Mouse (Mus musculus): ENCODE results near the gene Adgrg6. TPM values are rescaled to one million over a fixed set of nuclear protein-coding genes. Genes with fewer than 3 reads are reported as not detected.

Gene Adgrg6
- polyA plus RNA-seq, 1 experiment from 2014 or later, result 13.0 TPM

DNA sequence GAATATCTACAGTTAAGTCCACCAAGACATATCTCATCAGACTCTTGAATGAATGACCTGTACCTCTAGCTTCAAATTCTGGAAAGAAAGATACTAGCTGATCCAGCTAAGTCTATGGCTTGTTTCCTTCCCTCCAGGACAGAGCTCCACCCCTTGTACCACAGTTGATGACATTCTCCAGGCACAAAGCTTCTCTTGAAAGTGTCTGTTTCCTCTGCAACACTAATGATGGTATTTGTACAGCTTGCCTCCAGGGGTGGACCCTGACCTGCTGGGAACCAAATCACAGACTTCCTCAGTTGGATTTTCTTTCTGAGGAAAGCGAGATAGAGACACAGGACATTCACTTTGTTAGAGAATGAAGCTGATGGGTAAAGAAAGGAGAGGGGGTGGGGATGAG, 69.1 kb downstream of the Adgrg6 start:
- ATAC-seq (ENCODE audit: low read depth) (no peak), DNase-seq (ENCODE audit: low spot score) (no peak)
- 69% methylated on average over 1 of the region's 1 CpGs for WGBS
- no peak overlapping the region for H3K4me3 ChIP-seq (ENCODE audit: low read depth, low read length)
- peaks cover 9% of the 10 kb centered on the region for H3K4me1 ChIP-seq (ENCODE audit: control insufficient read depth, insufficient read depth, low read length)
- no peaks in the 10 kb centered on the region for H3K9me3 ChIP-seq (ENCODE audit: control insufficient read depth, low read length)
- H3K27ac ChIP-seq (replicated peaks; ENCODE audit: low read depth, low read length), result no peak overlapping the region
- no peak overlapping the region for H3K4me2 ChIP-seq (ENCODE audit: low read depth, low read length)
- no peaks in the 10 kb centered on the region for H3K27me3 ChIP-seq (replicated peaks; ENCODE audit: control insufficient read depth, insufficient read depth, low read length)
- no peak overlapping the region for H3K9ac ChIP-seq (ENCODE audit: low read depth, low read length)
- H3K36me3 ChIP-seq (ENCODE audit: control insufficient read depth, insufficient read depth, low read length), result no peaks in the 10 kb centered on the region

DNA sequence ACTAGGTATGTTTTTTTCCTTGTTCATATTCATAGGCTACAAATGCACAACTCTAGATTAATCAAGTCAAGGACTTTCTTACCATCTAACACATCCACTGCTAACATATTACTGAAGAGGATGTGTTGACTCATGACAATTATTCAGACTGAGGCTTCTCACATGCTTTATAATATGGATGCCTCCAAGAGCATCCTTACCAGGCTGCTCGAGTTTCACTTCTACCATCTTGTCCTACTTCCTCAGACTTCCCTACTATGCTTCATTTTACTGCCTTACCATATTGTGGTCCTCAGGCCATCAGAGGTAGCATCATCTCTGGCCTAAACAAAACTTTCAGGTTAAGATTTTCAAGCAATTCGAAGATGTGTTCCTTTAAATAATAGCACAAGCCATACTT, 69.8 kb downstream of the Adgrg6 start:
- DNase-seq (ENCODE audit: low spot score), result no peak

DNA sequence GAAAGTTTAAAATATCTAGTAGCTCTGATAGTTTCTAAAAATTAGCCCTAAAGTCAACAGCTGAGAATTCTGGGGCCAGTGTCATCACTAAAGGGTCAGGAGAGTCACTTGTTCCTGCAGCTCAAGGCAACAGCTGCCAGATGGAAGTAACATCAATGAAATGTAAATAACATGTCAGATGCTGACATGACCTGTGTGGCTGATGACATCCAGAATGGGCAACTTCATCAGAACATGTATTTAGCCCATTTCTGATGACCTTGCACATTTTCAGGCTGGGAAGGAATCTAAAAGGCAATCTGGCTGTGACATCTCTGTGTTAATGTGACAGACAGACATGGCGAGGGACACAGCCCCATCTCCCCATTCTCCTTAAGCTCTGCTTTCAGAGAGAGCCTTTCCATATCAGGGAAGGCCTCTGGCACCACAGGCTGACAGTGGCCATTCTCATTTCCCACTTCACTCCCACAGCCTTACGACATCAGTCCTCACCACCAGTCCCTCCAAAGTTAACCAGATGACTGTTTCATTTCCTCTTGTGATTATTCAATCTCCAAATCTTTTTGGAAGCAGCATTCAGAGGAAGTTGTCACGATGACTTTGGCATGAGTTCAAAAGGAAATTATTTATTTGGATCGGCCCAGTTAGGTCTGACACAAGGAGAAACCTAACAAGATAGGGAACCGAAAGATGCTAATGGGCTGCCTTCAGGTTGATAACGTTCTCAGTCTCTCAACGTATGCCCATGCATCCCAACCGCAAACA, 70.7 kb downstream of the Adgrg6 start:
- H3K27ac ChIP-seq (replicated peaks; ENCODE audit: low read depth, low read length), result no peak overlapping the region
- DNase-seq (ENCODE audit: low spot score) (peak; percentile 18), ATAC-seq (ENCODE audit: low read depth) (no peak)
- no peaks in the 10 kb centered on the region for H3K36me3 ChIP-seq (ENCODE audit: control insufficient read depth, insufficient read depth, low read length)
- H3K9ac ChIP-seq (ENCODE audit: low read depth, low read length), result no peak overlapping the region
- no peak overlapping the region for H3K4me3 ChIP-seq (ENCODE audit: low read depth, low read length)
- H3K4me2 ChIP-seq (ENCODE audit: low read depth, low read length), result no peak overlapping the region
- 75% methylated on average over 8 of the region's 8 CpGs for WGBS
- no peaks in the 10 kb centered on the region for H3K27me3 ChIP-seq (replicated peaks; ENCODE audit: control insufficient read depth, insufficient read depth, low read length)
- no peaks in the 10 kb centered on the region for H3K9me3 ChIP-seq (ENCODE audit: control insufficient read depth, low read length)
- no peaks in the 10 kb centered on the region for H3K4me1 ChIP-seq (ENCODE audit: control insufficient read depth, insufficient read depth, low read length)

More for the DNA sequence above, 69.8 kb downstream of the Adgrg6 start:
- H3K9me3 ChIP-seq (ENCODE audit: control insufficient read depth, low read length), result no peaks in the 10 kb centered on the region
- H3K4me3 ChIP-seq (ENCODE audit: low read depth, low read length), result no peak overlapping the region
- H3K36me3 ChIP-seq (ENCODE audit: control insufficient read depth, insufficient read depth, low read length), result no peaks in the 10 kb centered on the region
- H3K9ac ChIP-seq (ENCODE audit: low read depth, low read length), result no peak overlapping the region
- H3K4me1 ChIP-seq (ENCODE audit: control insufficient read depth, insufficient read depth, low read length), result peaks cover 5% of the 10 kb centered on the region; the same call in 1 of the 2 replicates
- H3K27ac ChIP-seq (replicated peaks; ENCODE audit: low read depth, low read length), result no peak overlapping the region
- H3K27me3 ChIP-seq (replicated peaks; ENCODE audit: control insufficient read depth, insufficient read depth, low read length), result no peaks in the 10 kb centered on the region
- H3K4me2 ChIP-seq (ENCODE audit: low read depth, low read length), result no peak overlapping the region
- no peak for ATAC-seq (ENCODE audit: low read depth)
- 84% methylated on average over 2 of the region's 2 CpGs for WGBS

DNA sequence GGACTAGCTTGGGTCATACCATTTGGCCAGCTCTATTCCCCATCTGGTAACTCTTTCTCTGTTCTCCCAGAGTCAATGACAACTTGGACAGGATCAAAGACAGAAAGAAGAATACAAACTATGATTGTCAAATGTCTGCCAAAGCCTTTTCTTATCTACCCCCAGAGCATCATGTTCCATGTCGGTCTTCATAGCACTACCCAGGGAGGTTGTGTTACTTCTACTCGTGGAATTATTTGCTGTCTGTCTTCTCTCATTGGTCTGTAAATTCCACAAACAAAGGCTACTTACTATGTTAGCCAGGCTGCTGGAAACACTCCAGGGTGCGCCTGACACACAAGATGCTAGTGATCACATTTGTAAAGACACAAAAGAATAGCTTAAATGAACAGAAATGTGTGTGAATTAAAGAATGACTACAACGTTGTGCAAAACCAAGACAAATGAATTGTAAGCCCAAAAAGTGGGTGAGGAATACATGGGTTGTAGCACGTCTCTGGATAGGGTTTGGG, 74.4 kb downstream of the Adgrg6 start:
- DNase-seq (ENCODE audit: low spot score) (peak; percentile 30), ATAC-seq (ENCODE audit: low read depth) (no peak)
- no peaks in the 10 kb centered on the region for H3K27me3 ChIP-seq (replicated peaks; ENCODE audit: control insufficient read depth, insufficient read depth, low read length)
- H3K4me2 ChIP-seq (ENCODE audit: low read depth, low read length), result no peak overlapping the region
- no peak overlapping the region for H3K27ac ChIP-seq (replicated peaks; ENCODE audit: low read depth, low read length)
- no peaks in the 10 kb centered on the region for H3K4me1 ChIP-seq (ENCODE audit: control insufficient read depth, insufficient read depth, low read length)
- H3K9ac ChIP-seq (ENCODE audit: low read depth, low read length), result no peak overlapping the region
- no peak overlapping the region for H3K4me3 ChIP-seq (ENCODE audit: low read depth, low read length)
- no peaks in the 10 kb centered on the region for H3K9me3 ChIP-seq (ENCODE audit: control insufficient read depth, low read length)
- H3K36me3 ChIP-seq (ENCODE audit: control insufficient read depth, insufficient read depth, low read length), result no peaks in the 10 kb centered on the region
- 59% methylated on average over 5 of the region's 5 CpGs for whole genome bisulfite sequencing

DNA sequence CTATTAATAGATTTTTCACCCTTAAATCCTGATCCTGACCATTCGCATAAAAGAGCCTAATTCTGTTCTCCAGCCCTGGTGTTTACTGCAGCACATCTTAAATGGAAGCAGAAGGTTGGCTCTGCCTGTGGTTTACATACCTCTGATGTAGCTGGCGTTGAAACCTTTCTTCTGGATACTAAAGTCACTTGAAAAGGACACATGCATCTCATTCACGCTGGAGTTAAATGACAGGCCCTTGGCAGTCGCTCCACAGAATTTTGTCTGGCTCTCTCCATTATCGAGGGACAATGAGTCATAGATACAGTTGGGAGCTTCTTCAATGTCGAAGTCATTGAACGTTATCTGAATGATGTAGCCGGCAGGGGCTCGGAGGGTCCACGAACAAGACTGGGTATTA, 76.8 kb downstream of the Adgrg6 start:
- Histone ChIP-seq H3K4me1 (ENCODE audit: control insufficient read depth, insufficient read depth, low read length) (peaks cover 9% of the 10 kb centered on the region; the same call in 1 of the 2 replicates), H3K27ac (replicated peaks; ENCODE audit: low read depth, low read length) (no peak overlapping the region), H3K4me2 (ENCODE audit: low read depth, low read length) (no peak overlapping the region), H3K9ac (ENCODE audit: low read depth, low read length) (no peak overlapping the region), H3K27me3 (replicated peaks; ENCODE audit: control insufficient read depth, insufficient read depth, low read length) (no peaks in the 10 kb centered on the region), H3K36me3 (ENCODE audit: control insufficient read depth, insufficient read depth, low read length) (no peaks in the 10 kb centered on the region), H3K4me3 (ENCODE audit: low read depth, low read length) (no peak overlapping the region), H3K9me3 (ENCODE audit: control insufficient read depth, low read length) (no peaks in the 10 kb centered on the region)
- 65% methylated on average over 10 of the region's 10 CpGs for WGBS
- ATAC-seq (ENCODE audit: low read depth) (no peak), DNase-seq (ENCODE audit: low spot score) (peak; percentile 41)

DNA sequence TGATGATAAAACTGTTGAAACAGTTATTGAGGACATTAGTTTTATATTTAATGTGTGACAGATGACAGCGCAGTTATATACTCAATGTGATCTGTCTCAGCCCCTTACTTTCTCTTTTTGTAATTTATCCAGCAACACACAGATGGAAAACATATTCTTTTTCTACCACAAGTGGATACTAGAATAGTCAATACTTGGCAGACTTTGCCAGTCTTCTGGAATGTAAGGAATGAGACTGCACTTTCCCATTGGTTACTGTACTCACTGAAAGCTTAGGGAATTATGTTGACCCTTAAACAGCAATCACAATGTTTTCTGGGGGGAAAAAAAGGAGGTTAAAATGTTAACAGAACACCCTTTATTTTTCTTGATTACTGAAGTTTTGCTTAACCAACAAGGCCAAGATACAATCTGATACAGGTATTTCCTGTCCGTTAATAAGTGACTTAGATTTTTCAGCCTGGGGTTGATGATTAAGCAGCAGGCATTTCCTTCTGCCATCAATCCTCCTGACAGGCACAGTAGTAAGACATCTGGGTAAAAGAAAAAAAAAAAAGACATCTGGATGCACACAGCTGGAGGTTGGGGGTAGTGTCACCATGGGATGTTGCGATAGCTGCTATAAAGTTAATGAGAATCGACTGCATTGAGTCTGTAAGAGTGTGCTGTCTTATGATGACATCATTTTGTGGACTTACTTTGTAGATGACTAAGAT, 81.5 kb downstream of the Adgrg6 start:
- Histone ChIP-seq H3K4me3 (ENCODE audit: low read depth, low read length) (no peak overlapping the region), H3K9me3 (ENCODE audit: control insufficient read depth, low read length) (no peaks in the 10 kb centered on the region), H3K9ac (ENCODE audit: low read depth, low read length) (no peak overlapping the region), H3K27me3 (replicated peaks; ENCODE audit: control insufficient read depth, insufficient read depth, low read length) (no peaks in the 10 kb centered on the region), H3K4me1 (ENCODE audit: control insufficient read depth, insufficient read depth, low read length) (peaks cover 15% of the 10 kb centered on the region; the same call in 1 of the 2 replicates), H3K4me2 (ENCODE audit: low read depth, low read length) (no peak overlapping the region), H3K27ac (replicated peaks; ENCODE audit: low read depth, low read length) (no peak overlapping the region; the same call in 1 of the 2 replicates), H3K36me3 (ENCODE audit: control insufficient read depth, insufficient read depth, low read length) (no peaks in the 10 kb centered on the region)
- ATAC-seq (ENCODE audit: low read depth) (peak; percentile 68; the same call in 1 of the 2 replicates), DNase-seq (ENCODE audit: low spot score) (peak; percentile 89)
- 42% methylated on average over 4 of the region's 4 CpGs for WGBS

DNA sequence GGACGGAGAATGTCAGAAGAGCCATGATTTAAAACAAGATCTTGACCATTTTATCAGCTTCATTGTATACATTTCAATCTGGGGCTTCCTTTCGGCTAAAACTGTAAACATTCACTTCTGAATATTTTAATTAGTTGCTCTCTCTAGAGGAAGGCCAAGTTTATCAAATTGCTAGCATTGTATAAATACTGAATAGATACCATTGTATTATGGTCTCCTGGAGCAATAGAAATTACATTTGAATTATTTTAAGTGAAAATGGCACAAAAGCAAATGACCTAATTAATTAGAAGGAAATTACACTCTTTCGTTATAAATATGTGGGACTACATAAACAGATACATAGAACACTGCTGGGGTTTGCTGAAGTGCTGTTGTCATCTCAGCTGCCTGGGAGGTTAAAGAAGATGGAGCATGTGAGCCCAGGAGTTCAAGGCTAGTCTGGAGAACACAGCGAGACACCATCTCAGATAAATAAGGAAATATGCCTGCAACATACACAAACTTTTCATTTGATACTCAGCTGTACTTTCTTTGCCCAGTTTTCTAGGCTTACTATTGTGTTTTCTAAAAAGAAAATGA, 84.4 kb downstream of the Adgrg6 start:
- DNase-seq (ENCODE audit: low spot score), result no peak
- H3K36me3 ChIP-seq (ENCODE audit: control insufficient read depth, insufficient read depth, low read length), result no peaks in the 10 kb centered on the region
- no peaks in the 10 kb centered on the region for H3K9me3 ChIP-seq (ENCODE audit: control insufficient read depth, low read length)
- ATAC-seq (ENCODE audit: low read depth), result no peak
- H3K4me1 ChIP-seq (ENCODE audit: control insufficient read depth, insufficient read depth, low read length), result peaks cover 15% of the 10 kb centered on the region; the same call in 1 of the 2 replicates
- no peaks in the 10 kb centered on the region for H3K27me3 ChIP-seq (replicated peaks; ENCODE audit: control insufficient read depth, insufficient read depth, low read length)
- H3K4me2 ChIP-seq (ENCODE audit: low read depth, low read length), result no peak overlapping the region
- no peak overlapping the region for H3K9ac ChIP-seq (ENCODE audit: low read depth, low read length)
- WGBS, result 79% methylated on average over 4 of the region's 4 CpGs
- no peak overlapping the region for H3K4me3 ChIP-seq (ENCODE audit: low read depth, low read length)
- no peak overlapping the region for H3K27ac ChIP-seq (replicated peaks; ENCODE audit: low read depth, low read length)

DNA sequence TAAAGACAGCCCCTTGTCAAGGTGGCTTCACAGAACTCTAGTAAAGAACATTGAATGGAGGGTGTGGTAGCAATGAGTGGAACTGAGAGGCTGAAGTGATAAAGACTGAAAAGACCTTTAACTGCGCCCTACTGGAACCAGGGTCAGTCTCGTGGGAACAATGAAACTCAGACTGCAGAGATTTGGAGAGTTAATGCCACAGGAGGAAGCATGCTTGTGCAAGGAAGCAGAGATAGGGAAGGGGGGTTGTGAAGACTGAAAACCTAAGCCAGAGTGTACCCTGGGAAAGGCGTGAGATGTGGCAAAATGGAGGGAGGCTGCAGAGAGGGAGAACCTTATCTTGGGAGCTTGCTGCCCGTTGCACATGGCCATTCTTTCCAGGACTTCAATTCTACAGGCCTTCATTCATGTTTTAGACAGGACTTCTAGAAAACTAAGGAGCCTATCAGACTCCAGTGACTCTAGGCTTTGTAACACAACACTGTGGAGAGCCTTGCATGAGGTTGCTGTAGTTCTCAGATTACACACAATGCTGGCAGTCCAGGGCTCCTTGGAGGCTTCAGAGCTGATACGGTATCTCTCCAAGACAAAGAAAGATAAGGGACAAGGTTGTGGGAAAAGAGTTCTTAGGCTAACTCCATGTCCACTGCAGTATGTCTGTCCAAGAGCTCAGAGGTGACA, 85.1 kb downstream of the Adgrg6 start:
- H3K27ac ChIP-seq (replicated peaks; ENCODE audit: low read depth, low read length), result no peak overlapping the region
- no peak for ATAC-seq (ENCODE audit: low read depth)
- 68% methylated on average over 5 of the region's 5 CpGs for WGBS

More for the DNA sequence above, 85.1 kb downstream of the Adgrg6 start:
- Histone ChIP-seq H3K4me2 (ENCODE audit: low read depth, low read length) (no peak overlapping the region), H3K27me3 (replicated peaks; ENCODE audit: control insufficient read depth, insufficient read depth, low read length) (no peaks in the 10 kb centered on the region), H3K9me3 (ENCODE audit: control insufficient read depth, low read length) (no peaks in the 10 kb centered on the region), H3K36me3 (ENCODE audit: control insufficient read depth, insufficient read depth, low read length) (no peaks in the 10 kb centered on the region), H3K4me1 (ENCODE audit: control insufficient read depth, insufficient read depth, low read length) (peaks cover 15% of the 10 kb centered on the region; the same call in 1 of the 2 replicates), H3K4me3 (ENCODE audit: low read depth, low read length) (no peak overlapping the region), H3K9ac (ENCODE audit: low read depth, low read length) (no peak overlapping the region)
- no peak for DNase-seq (ENCODE audit: low spot score)

Measured in embryonic facial prominence, embryonic 14.5 days (tissue).